Mouse (Mus musculus) thymus, adult 2 months (tissue): ENCODE measurements at regions not wholly inside any gene's neighbourhood (a gene's known extent, or its start where the extent isn't known, plus 50 kb on each side); places are given as distances from the start of the nearest gene placed in this dataset.

Experiments used
- DNase-seq: peaks from one replicate; pipeline ENCODE4 v3.0.0; 2021
- H3K27ac ChIP-seq: fragments of 200-500 bp; 2 replicates; pipeline ENCODE4 v1.5.1; 2012; ENCODE audit warnings: low read length, control low read depth; ENCODE audit not compliant: control insufficient read depth, insufficient read depth
- H3K27me3 ChIP-seq: fragments of 200-500 bp; 2 replicates; pipeline ENCODE4 v1.6.1; 2012; ENCODE audit warnings: mild to moderate bottlenecking, low read length, moderate library complexity, mixed read lengths; ENCODE audit not compliant: control insufficient read depth, insufficient read depth
- H3K36me3 ChIP-seq: fragments of 200-500 bp; 2 replicates; pipeline ENCODE4 v1.6.1; 2012; ENCODE audit warnings: mild to moderate bottlenecking, low read length, moderate library complexity; ENCODE audit not compliant: control insufficient read depth, insufficient read depth
- H3K4me1 ChIP-seq: fragments of 200-500 bp; replicated peaks from 2 replicates; pipeline ENCODE4 v1.6.1; 2012; ENCODE audit warnings: low read length; ENCODE audit not compliant: control insufficient read depth, insufficient read depth
- H3K4me3 ChIP-seq: fragments of 200-500 bp; 2 replicates; pipeline ENCODE4 v1.5.1; 2012; ENCODE audit warnings: mild to moderate bottlenecking, low read length, control low read depth, moderate library complexity; ENCODE audit not compliant: control insufficient read depth, insufficient read depth
- CTCF ChIP-seq: fragments of 200-500 bp; IDR thresholded peaks from 2 replicates; pipeline ENCODE4 v1.5.1; 2012; ENCODE audit warnings: mild to moderate bottlenecking, control low read depth, low read length, moderate library complexity, borderline replicate concordance; ENCODE audit not compliant: control insufficient read depth, poor library complexity, insufficient read depth; ENCODE audit errors: extremely low read depth
- POLR2A ChIP-seq: fragments of 200-500 bp; IDR thresholded peaks from 2 replicates; pipeline ENCODE4 v1.6.1; 2012; ENCODE audit warnings: mild to moderate bottlenecking, low read length, control low read depth, moderate library complexity; ENCODE audit not compliant: control insufficient read depth, poor library complexity, insufficient read depth; ENCODE audit errors: extremely low read depth
- WGBS: fragments of 180-500 bp; shearing (Covaris S2); methylation state at CpG from one replicate; pipeline ENCODE4 v1.1.7; 2018; 5-methylcytosine and 5-hydroxymethylcytosine counted together

DNA sequence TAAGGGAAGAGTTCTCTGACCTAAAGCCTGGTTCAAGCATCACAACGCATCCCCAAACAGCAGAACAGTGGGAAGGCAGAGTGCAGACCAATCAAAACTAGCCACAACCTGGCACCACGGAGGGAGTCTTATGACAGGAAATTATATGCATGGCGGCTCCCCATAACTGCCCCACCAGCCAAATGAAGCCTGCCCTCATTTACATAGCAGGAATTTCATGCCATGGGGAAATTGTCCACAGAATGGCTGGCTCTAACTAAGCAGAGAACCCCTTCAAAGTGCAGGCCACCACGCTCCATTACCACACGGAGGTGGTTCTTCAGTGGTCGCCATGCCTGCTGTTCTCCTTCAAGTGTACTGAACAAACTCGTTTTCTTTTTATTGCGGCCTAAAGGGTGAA is 126.3 kb upstream of the Zc3h12c start:
- Histone ChIP-seq H3K4me3 (no peak overlapping the region), H3K36me3 (no peaks in the 10 kb centered on the region), H3K27me3 (no peaks in the 10 kb centered on the region), H3K4me1 (no peaks in the 10 kb centered on the region), H3K27ac (no peak overlapping the region)
- TF ChIP-seq POLR2A (no peak), CTCF (no peak)
- WGBS = 84% methylated on average over 8 of the region's 8 CpGs
- no peak for DNase-seq

DNA sequence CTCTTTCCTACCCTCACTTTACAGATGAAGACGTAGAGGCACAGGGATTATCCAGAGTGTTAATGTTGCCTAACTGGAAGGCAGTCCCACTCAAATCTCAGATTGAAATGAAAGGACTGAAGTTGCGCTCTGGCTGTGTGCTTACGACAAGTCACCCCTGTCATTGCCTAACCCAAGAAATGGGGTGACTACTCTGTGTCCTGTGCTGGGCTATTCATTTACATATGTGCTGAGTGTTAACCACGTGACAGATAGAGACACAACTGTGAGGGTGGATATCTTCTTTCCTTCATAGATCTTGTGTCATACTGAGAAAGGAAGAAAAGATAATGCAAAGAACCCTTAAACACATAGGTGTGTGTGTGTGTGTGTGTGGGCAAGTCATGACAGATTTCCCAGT is 120.7 kb upstream of the Zc3h12c start:
- Histone ChIP-seq H3K4me1 (no peaks in the 10 kb centered on the region), H3K27me3 (no peaks in the 10 kb centered on the region), H3K36me3 (no peaks in the 10 kb centered on the region), H3K4me3 (no peak overlapping the region), H3K27ac (no peak overlapping the region)
- DNase-seq = no peak
- TF ChIP-seq POLR2A (no peak), CTCF (no peak)
- 84% methylated on average over 4 of the region's 4 CpGs for whole genome bisulfite sequencing

DNA sequence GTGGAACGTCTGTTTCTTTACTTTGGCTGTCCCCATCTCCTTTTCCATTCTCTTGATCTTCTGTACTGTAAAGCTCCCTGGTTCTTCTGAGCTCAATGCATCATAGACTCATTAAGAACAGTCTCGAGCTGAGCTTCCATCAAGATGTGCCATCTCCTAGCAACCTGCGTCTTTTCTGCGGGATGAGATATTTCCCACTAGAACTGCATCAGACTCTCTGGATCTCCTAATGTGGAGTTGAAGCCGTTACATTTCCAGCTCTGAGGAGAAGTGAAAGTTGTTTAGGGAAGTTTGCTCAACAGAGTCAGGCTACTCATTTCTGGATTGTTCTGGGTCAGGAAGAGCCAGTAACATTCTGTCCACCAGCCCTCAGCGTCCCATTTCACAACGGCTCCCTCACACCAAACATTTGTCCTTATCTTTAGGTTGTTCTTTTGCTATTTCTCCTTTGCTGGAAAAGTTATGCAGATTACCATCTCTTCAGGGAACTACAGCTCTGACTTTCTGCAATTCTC is 119.4 kb upstream of the Zc3h12c start:
- no peaks in the 10 kb centered on the region for H3K36me3 ChIP-seq
- DNase-seq = no peak
- no peak overlapping the region for H3K27ac ChIP-seq
- no peak overlapping the region for H3K4me3 ChIP-seq
- no peaks in the 10 kb centered on the region for H3K27me3 ChIP-seq
- WGBS = 50% methylated on average over 7 of the region's 7 CpGs
- TF ChIP-seq CTCF (no peak), POLR2A (no peak)
- no peaks in the 10 kb centered on the region for H3K4me1 ChIP-seq

DNA sequence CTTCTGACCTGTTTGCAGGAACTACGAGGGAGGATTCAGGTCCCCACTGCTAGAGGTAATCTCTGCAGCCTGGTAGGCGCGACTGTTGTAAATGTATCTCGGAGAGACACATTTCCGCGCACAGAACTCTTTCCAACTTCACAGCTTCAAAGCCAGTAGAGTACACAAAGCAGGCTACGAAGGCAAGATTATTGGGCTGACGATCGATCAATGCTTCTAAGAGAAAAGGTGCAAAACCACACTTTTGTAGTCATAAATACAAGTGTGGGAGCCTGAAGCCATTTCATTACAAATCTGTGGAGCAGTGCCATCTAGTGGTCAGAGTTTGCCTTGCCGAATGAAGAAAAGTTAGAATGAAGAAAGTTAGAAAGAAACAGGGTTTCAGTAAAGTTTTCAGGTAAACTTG is 118.9 kb upstream of the Zc3h12c start:
- H3K27ac ChIP-seq = no peak overlapping the region
- no peaks in the 10 kb centered on the region for H3K4me1 ChIP-seq
- no peaks in the 10 kb centered on the region for H3K36me3 ChIP-seq
- no peak overlapping the region for H3K4me3 ChIP-seq
- peak; percentile 54 for DNase-seq
- no peaks in the 10 kb centered on the region for H3K27me3 ChIP-seq
- WGBS = 13% methylated on average over 10 of the region's 10 CpGs
- TF ChIP-seq POLR2A (no peak), CTCF (no peak)

DNA sequence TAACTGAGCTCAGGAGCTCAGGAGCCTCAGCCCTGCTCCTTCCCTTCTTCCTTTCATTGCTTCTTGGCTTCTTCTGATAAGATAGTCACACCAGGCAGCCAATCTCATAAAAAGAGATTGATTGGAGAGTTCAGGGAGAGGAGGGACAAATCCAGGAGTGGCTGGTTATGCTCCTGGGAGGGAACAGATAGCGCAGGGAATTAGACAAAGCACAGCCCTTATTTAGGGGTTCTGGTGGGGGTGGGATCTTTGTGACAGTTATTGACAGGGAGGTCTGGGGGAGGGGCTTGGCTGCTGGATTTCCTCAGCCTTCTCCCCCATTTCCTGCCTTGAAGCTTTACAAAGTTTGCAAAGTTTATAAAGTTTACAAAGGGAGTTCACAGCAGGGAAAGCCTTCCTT is 117.7 kb upstream of the Zc3h12c start:
- Histone ChIP-seq H3K27ac (no peak overlapping the region), H3K27me3 (no peaks in the 10 kb centered on the region), H3K4me1 (no peaks in the 10 kb centered on the region), H3K36me3 (no peaks in the 10 kb centered on the region), H3K4me3 (no peak overlapping the region)
- WGBS = 95% methylated on average over 1 of the region's 1 CpGs
- DNase-seq = no peak
- TF ChIP-seq POLR2A (no peak), CTCF (no peak)

DNA sequence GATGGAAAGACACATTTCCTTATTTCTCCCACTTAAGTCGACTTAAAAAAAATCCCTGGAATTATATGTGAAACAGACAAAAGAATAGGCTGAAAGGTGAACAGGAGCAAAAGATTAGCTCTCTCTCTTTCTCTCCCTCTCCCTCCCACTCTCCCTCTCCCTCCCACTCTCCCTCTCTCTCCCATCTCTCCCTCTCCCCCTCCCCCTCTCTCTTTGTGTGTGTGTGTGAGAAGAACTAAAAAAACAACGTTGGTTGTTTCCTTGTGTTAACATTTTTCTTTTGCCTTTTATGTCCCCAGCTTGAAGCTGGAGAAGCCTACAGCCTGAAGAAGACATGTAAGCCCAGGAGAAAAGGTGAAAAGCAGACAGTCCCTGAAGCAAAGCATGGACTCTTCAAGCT is 115.2 kb upstream of the Zc3h12c start:
- TF ChIP-seq CTCF = no peak
- no peak for TF ChIP-seq POLR2A
- Histone ChIP-seq H3K27me3 (no peaks in the 10 kb centered on the region), H3K27ac (no peak overlapping the region), H3K4me3 (no peak overlapping the region), H3K4me1 (no peaks in the 10 kb centered on the region), H3K36me3 (no peaks in the 10 kb centered on the region)
- no peak for DNase-seq
- WGBS = 42% methylated on average over 2 of the region's 2 CpGs

DNA sequence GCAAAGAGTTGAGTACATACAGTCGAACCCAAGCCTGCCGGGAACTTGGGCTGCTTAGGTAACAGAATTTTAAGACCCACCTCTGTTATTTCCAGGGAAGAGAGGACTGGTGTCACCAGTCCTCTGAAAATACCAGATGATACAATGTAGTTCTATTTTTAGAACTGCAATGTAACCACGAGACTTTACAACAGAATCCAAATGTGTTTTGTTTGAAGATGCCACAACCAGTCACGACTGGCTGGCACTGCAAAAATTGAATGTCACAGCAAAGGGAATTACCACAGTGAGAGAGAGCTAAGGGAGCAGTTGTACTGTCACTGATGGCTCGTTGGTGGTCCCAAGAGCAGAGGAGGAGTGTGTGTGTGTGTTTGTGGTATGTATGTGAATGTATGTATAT is 112.6 kb upstream of the Zc3h12c start:
- Histone ChIP-seq H3K4me1 (no peaks in the 10 kb centered on the region), H3K36me3 (no peaks in the 10 kb centered on the region), H3K27ac (no peak overlapping the region), H3K4me3 (no peak overlapping the region), H3K27me3 (no peaks in the 10 kb centered on the region)
- TF ChIP-seq CTCF = no peak
- TF ChIP-seq POLR2A = no peak
- WGBS = 33% methylated on average over 5 of the region's 5 CpGs
- DNase-seq = no peak

DNA sequence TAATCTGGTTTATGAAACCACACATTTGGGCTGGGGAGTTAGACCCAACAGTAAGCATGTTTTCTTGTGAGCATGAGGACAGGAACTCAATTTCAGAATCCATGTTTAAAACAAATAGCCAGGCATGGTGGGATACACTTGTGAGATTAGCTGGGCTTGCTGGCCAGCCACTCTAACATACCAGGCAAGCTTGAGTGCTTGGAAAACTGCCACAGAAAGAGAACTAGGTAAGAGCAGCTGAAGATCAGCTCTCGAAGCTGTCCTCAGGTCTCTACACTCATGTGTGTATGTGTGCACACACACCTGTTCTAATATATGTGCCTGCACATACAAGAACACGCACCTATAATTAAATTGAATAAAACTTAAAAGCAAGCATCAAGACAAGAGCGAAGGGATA is 112.2 kb upstream of the Zc3h12c start:
- no peaks in the 10 kb centered on the region for H3K36me3 ChIP-seq
- H3K4me1 ChIP-seq = no peaks in the 10 kb centered on the region
- 93% methylated on average over 3 of the region's 3 CpGs for WGBS
- no peak for DNase-seq
- H3K27ac ChIP-seq = no peak overlapping the region
- H3K27me3 ChIP-seq = no peaks in the 10 kb centered on the region
- TF ChIP-seq POLR2A (no peak), CTCF (no peak)
- no peak overlapping the region for H3K4me3 ChIP-seq
